Mouse (Mus musculus) leukemia stem cell, adult 10-12 weeks (primary cell): ENCODE data around the gene Pxt1. TPM values are rescaled to one million over a fixed set of nuclear protein-coding genes. Genes with fewer than 3 reads are reported as not detected.

Experiments used
- polyA plus RNA-seq: library from polyadenylated mRNA; stranded (reverse); fragments of >175 nt; gene quantifications from 2 replicates; pipeline ENCODE4 v1.2.3, GENCODE M21; 2012; ENCODE audit warnings: low replicate concordance

Gene Pxt1
- 0.58 TPM in 1 of 2 replicates, not detected in the other for polyA plus RNA-seq

DNA sequence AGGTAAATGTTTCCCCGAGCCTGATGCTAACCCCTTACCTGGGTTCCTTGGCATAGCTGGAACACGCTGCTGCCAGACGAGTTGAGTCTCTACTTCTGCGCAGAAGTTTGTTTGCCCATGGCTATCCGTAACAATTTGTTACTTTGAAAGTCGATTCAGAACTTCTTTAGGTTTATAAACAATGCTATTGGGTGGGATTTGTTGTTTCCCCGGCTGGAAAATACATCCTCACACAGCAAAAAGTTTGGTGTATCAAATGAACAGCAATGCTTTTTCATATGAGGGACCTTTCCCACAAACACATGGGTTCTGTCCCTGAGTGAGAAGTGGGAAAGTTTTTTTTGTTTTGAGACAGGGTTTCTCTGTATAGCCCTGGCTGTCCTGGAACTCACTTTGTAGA lies at the start of gene Pxt1:
Gene Pxt1 (minus strand): TSS at position 101 of the 400 bp plus-strand sequence.

DNA sequence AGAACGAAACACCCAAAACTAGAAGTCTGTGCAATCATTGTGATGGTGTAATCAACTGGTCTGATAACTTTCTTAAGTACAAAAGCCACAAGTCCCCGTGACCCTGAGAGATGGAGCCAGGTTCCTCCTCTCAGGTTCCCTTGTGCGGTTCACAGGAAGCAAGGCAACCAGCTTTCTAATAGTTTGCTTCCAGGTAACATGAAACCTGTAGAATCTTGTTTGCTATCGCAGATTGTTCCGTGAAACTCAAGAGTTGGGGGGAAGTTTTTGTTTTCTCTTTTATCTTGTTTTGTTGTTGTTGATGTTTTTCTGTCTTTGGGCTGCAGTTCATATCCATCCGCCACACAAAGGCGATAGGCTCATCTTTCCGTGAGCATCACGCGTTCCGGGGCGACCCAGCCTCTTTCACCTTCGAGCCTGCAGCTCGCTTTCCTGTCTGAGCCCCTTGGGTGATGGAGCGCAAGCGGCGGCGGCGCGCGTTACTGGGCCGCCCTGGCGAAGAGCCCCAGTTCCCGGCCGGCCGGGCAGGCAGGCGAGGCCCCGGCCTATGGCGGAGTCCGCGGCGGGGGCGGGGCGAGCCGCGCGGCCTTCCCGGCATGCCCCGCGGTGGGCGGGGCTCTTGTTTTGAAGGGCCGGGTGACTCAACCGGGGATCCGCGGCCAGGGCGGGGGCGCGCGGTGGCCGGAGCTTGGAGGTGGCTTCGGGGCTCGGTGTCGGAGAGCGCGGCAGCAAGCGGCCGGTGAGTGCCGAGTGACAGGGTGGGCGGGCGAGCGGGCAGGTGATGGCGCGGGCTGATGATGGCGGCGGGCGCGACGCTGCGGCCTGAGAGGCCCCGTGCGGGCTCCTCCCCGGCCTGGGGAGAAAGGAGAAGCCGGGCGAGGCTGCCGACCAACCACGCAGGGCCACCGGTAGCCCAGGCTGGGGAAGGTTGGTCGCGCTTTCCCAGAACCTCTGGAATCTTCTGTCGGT lies 8.5 kb upstream of the Pxt1 start, which contains the start of gene Kctd20:
Gene Kctd20 (plus strand): TSS at position 120 of the 969 bp plus-strand sequence.

DNA sequence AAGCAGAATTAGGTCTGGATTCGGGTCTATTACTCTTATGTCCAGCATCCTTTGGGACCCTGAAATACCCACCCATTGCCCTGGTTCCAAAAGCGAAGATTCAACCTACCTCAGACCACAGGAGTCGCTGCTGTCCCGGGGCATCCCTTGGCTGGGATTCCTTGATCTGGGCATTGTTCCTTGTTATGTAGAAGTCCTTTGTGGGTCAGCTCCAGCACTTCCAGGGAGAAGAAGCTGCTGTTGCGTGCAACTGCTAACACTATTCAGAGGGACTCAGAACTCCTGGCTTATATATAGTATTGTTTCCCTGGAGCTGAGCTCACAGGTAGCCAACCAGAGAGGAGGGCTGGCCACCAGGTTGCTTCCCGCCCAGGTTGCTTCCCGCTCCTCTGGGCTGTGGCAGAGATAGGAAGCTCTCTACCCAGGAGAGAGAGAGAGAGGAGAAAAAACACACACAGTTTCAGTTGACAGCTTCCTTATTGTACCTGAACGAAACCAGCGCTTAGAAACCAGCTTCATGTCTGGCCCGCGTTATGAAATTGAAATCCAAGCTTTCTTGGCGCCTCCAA lies 28.5 kb downstream of the Pxt1 start, which contains the start of gene 4930539E08Rik:
Gene 4930539E08Rik (minus strand): TSS at position 265 of the 569 bp plus-strand sequence.

Other genes starting within 250 kb of the Pxt1 start
- not detected in 2 replicates for gene AC170998.1, start 217.8 kb downstream of the Pxt1 start, polyA plus RNA-seq
- 0.45 TPM in 1 of 2 replicates, not detected in the other for gene Mapk13, start 174.5 kb downstream of the Pxt1 start, polyA plus RNA-seq
- 90.8 and 145 TPM in 2 replicates for gene Brpf3, start 142.8 kb downstream of the Pxt1 start, polyA plus RNA-seq
- not detected in 2 replicates for gene Pnpla1, start 85.4 kb downstream of the Pxt1 start, polyA plus RNA-seq
- 0.10 and 0.14 TPM in 2 replicates for gene 4930539E08Rik, start 28.5 kb downstream of the Pxt1 start, polyA plus RNA-seq
- 78.2 and 93.8 TPM in 2 replicates for gene Kctd20, start 8.1 kb upstream of the Pxt1 start, polyA plus RNA-seq
- gene Stk38, start 64.2 kb upstream of the Pxt1 start, polyA plus RNA-seq = 121 and 156 TPM in 2 replicates
- gene Srsf3, start 88.8 kb upstream of the Pxt1 start, polyA plus RNA-seq = 16.8 and 279 TPM in 2 replicates
- 35.1 and 66.5 TPM in 2 replicates for gene Cdkn1a, start 147.1 kb upstream of the Pxt1 start, polyA plus RNA-seq
- 0.69 and 1.7 TPM in 2 replicates for gene Rab44, start 170.3 kb upstream of the Pxt1 start, polyA plus RNA-seq